Mouse (Mus musculus): ENCODE measurements around the gene Nanos3. TPM values are rescaled to one million over a fixed set of nuclear protein-coding genes. Genes with fewer than 3 reads are reported as not detected.

The Nanos3 gene
- total RNA-seq, 1 experiment from 2014 or later = 1.3 TPM

DNA sequence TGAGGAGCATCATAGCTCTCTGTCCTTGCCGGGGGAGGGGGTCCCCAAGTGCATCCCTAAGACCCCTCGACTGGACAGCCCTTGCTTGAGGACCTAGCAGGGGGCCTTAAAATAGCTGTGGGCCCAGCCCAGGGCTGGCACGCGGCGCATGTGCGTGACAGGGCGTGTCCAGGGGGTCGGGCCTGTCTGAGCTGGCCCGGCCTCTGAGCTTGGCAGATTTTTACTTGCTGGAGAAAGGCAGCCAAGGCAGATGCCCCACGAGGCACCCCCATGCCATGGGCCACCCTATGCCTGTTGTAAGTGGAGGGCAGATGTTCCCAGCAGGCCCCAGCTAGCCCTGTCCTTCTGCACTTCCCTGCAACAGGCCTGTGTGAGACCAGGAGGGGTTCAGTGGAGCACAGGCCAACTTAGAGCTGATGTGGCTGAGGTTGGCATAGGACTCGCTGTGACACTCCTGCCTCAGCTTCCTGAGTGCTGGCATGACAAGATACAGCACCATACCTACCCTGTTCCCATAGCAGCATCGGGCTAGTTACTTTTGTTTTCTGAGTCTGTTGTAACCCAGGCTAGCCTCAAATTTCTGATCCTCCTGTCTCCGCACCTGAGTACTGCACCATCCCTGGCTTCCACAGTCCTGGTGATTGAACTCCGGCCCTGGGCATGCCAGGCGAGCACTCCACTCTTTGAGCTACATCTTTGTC, 16.7 kb upstream of the Nanos3 start:
- DNase-seq = peak; percentile 84

DNA sequence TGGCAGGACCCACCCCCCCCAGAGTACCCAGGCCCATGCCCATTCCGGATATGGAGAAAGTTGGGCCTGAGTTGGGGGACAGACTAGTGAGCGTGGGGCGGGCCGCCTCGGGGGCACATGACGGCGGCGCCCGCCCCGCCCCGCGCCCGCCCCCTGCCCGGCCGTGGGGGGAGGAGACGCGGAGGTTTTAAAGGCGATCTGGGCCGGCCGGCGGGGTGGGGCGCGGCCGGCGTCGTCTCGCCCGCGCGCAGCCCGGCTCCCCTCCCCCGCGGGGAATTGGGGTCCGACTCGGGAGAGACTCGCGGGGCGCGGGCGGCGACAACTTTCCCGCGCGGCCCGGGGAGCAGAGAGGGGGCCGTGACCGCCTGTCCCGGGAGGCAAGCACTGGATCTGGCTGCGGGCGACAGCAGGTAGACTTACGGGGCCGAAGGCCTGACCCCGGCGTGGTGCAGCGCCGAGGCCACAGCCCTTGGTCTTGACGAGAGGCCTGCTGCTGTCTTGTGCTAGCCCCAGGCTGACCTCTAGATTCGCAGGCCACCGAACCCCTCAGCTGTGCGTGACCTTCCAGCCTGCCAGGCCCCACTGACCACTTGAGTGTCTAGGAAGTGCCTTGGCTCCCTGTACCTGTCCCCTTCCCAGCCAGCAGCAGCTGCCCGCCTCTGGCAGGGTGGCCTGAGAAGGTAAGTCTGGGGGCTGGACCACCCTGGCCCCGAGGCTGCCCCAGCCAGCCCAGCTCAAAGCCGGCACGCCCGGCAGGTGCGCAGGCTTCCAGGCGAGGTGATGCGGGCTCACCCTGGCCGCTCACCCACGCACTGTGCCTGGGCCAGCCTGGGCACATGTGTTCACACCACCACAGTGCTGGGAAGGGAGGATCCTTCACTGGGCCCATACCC, 15.9 kb upstream of the Nanos3 start:
- DNase-seq = peak; percentile 88

DNA sequence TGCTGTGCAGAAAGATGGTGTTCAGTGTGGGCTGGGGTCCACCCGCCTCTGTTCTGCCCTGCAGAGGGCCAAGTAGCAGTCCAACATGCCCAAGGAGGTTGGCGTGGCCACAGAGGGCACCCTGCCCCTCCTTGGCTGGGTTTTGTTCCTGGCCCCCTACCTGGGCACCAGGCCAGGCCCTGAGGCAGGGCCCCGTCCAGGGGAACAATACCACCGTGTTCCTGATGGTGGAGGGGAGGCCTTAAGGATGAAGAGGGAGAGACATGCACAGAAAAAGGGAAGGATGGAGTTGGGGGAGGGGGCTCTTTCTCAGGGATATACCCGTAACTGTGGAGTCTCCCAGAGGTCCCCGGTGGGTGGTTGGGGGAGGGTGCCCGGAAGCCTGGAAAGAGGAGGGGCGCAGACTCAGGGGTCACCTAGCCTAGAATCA, 15.1 kb upstream of the Nanos3 start:
- DNase-seq = no peak

DNA sequence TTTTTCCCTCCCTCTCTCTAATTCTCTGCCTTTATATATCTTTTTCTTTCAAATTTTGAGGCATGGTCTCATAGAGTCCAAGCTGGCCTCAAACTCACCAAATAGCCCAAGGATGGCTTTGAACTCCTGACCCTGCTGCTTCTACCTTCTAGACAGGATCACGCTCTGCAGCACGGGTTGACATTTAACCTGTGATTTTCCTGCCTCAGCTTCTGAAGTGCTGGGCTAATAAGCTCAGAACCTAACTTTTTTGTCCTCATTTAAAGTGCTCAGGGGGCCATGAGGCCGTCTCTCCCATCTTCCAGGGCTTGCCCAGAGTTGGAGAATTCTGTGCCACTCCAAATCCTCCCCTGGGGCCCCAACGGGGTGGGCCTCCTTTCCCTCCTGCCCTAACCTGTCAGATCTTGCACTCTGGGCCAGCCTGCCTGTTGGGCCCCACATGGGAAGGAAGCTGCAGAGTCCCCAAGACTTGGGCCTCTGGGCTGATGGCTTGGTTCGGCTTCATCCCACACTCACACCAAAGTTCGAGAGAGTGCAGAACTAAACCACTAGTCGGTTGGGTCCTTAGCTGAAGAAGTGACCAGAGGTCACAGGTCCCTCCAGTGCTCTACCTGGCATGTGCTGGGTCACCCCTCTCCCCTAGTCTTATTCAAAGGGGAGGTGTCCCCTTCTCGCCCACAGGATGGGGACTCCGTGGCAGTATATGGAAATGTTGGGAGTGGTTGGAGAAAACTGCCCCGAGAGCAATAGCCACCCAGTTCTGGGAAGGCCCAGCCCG, 14.5 kb upstream of the Nanos3 start:
- DNase-seq = no peak

DNA sequence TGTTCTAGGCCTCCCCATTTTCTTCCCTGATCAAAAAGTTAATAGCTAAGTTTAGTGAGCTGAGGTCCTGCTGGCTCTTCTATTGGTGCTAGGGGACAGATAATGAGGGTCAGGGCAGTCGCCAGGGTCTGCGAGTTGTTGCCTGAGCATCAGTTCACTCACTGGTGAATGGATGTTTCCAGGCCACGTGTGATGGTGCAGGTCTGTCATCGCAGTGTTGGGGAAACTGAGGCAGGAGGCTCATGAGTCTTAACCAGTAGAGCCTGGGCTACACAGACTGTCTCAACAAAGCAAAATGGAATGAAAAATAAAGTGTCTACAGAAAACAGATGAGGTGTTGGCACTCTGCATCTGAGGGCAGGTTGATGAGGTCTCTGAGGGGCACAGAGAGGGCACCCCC, 13.9 kb upstream of the Nanos3 start:
- DNase-seq = no peak

DNA sequence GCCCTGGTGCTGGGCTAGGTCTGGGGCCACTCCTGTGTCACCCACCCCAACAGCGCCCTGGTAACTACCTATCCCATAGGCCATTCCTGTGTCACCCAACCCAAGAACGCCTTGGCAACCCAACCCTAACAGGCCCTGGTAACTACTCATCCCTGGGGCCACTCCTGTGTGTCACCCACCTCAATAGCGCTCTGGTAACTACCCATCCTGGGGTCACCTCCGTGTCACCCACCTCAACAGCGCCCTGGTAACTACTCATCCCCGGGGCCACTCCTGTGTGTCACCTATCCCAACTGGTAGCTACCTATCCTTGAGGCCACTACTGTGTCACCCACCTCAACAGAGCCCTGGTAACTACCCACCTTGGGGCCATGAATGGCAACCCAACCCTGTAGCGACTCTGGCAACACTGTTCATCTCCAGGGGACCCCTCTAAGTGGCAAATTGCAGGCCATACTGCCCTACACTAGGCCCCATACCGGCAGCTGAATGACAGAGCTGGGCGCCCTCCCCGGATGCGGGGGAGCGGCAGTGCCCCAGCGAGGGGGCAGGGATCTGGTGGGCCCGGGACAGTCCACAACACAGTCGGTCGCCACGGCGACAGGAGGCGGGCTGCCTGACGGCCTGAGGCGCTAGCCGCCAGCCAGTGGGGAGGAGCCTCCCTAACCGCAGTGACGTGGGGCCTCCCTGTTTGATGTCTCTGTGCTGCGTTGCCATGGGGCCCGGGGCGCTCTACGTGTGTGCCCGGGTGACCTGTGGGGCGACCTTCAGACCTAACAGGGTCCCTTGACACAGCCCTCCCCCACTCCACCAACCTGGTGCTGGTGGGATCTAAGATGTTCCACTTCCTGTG, 13.1 kb upstream of the Nanos3 start:
- peak; percentile 89 for DNase-seq

DNA sequence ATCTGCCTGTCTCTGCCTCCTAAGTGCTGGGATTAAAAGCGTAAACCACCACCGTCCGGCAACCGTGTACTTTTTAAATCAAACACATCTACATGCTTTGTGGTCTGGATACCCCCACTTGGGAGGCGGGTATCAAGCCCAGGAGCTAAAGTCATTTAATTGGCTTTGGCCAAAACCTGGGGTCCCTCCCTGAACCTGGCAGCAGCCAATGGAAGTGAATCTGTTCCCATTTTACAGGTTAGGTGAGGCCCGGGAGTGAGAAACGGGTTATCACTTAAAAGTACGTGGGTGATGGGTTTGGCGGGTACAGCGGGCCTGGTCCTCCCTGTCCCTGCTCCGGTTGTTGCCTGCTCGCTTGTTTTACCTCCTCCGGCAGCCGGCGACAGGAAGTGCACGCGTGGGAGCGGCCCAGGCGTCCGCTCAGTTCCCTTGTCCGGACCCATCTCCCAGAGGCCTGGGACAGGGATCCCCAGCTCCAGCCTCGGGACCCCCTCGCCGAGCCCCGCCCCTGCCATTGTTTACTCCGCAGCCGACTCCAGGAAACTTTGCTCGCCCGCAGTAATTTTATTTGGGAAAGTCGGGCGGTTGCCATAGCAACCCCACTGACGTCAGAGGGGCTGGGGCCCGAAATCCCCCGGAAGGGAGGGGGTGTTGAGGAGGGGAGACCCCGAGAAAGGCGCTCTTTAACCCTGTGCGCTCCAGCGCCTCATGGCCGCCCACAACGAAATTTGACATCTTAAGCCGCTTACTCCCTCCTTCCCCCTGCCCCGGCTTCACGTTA, 12.3 kb upstream of the Nanos3 start:
- peak; percentile 78 for DNase-seq

DNA sequence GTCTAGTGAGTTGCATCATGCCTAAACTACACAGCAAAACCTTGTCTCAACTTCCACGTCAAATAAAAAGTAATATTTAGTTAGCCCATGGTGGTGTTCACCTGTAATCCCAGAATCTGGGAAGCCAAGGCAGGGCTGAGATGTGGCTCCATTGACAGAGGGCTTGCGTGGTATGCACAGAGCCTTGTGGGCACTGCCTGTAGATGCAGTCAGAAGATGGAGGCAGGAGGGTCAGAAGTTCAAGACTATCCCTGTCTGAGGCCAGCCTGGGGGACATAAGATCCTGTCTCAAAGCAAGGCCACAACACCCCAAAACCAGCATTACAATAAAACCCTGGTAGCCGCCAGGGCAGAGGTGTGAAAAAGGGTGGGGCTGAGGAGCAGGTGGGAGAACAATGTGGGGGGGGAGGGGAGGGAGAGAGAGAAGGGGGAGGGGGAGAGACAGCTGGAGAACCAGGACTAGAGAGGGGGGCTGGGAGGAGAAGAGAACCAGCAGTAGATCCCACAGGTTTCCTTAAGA, 9.3 kb upstream of the Nanos3 start:
- no peak for DNase-seq

DNA sequence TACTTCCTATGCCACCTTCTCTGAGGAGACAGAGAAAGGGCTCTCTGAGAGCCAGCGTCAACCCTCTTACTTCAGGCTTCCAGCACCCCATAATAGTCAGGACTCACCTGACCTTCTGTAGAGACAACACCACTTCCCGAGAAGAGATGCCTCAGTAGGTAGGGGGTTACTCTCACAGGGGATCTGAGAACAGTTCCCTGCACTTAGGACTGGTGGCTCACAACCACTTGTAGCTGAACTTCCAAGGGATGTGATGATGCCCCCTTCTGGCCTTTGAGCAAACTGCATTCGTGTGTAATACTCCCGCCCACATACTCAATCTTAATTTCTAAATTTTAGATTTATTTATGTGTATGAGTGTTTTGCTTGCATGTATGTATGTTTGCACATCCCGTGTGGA, 8.5 kb upstream of the Nanos3 start:
- DNase-seq = no peak

DNA sequence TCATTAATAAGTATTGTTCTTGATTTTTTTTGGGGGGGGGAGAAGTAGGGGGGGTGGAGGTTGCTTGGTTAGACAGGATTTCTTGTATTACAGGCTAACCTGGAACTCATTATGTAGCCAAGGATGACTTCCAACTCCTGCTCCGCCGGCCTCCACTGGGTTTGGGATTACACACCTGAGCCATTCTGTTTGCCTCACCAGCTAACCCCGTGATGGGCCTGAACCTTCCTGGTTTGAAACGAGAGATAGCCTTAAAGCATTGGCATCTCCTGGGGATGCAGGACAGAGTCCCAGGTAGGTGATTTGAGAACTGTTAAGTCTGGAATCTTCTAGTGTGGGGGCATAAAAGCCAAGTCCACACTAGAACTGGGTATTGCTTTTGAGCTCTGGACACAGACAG, 8.1 kb upstream of the Nanos3 start:
- no peak for DNase-seq

DNA sequence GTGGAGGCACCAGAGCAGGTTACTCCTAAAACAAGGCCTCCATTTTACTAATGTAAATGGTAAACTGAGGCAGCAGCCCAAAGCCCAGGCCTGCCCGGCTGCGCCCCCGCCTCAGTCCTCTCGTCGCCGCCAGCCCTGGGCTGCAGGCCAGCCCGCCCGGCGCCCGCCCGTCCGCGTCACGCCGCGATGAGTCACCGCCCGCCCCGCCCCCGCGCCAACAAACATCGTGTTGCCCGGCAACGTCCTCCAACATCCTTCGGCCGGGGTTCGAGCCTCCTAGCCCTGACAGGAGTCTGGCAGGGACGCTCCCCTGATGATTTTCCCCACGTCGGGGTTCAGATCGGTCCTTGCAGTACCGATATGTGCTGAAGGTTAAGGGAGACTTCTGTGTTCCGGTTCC, 7.5 kb upstream of the Nanos3 start:
- DNase-seq = peak; percentile 93

DNA sequence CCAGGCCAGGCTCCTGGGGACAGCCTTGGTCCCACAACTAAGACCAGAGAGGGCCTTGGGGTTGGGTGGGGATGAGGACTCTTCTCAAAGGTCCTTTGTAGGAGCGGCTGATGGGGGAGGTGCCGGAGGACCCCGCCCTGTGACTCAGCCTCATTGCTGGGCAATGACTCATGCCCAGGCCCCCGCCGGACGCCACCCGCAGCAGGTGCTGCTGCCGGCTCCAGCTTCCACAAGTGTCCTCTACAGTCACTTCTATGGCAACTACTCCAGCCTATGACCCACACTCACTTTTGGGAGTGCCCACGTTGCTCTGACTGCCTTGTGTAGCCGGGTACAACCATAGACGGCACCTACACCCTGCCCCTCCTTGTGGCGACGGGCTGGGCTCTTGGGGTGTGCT, 7.0 kb upstream of the Nanos3 start:
- peak; percentile 81 for DNase-seq

DNA sequence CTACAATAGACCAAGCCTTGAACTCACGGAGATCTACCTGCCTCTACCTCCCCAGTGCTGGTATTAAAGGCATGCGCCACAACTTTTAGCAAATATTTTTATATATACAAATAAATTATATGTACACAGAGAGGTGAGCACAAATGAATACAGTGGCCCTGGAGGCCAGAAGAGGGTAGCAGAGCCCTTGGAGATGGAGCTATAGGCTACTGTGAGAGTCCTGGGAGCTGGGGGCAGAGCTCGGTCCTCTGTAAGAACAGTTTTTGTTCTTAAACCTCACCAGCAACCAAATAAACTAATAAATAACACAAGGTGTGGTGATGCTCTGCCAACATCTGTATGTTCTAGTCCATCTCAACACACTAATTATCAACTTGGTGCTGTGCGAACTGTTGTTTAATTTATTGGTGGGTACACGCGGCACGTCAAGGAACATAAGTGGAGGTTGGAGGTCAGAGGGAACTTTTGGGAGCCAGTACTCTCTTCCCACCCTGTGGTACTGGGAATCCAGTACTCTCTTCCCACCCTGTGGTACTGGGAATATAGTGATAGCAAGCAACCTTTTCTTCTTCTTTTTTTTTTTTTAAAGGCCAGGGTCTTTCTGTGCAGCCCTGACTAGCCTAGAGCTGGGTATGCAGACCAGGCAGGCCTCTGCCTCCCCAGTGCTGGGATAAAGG, 5.3 kb upstream of the Nanos3 start:
- no peak for DNase-seq

DNA sequence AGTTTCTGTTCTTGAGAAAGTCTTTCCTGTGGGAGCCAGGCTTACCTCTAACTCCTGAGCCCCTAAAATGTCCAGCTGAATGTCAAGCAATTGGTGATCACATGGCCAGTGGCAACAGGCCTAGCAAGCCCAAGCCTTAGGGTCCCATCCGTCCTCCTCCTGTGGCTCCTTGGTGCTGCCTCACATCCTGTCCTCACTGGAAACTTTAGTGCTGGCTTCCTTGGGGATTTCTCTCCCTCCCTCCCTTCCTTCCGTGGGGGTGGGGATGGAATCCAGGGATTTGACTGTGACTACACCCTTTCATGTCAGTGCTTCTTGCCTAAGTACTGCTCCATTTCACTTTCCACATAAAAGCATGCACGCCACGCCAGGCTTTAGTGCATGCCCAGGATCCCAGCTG, 4.6 kb upstream of the Nanos3 start:
- DNase-seq = no peak

DNA sequence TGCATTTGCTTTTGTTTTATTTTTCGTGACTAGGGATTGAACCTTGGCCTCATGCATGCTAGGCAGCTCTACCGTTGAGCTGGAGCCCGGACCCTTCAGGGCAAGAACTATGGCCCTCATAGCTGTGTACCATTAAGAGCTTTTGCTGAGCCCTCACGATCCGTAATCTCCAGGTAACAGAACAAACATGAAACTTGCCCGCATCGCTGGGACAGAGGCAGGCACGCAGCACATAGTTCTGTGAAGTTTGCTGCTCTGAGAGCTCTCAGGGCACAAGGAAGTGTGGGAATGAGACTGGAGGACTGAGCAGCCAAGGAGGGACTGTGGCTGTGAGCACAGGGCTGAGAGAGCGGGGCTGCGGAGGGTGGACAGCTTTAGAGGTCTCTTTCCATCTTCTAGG, 3.7 kb upstream of the Nanos3 start:
- DNase-seq = no peak

DNA sequence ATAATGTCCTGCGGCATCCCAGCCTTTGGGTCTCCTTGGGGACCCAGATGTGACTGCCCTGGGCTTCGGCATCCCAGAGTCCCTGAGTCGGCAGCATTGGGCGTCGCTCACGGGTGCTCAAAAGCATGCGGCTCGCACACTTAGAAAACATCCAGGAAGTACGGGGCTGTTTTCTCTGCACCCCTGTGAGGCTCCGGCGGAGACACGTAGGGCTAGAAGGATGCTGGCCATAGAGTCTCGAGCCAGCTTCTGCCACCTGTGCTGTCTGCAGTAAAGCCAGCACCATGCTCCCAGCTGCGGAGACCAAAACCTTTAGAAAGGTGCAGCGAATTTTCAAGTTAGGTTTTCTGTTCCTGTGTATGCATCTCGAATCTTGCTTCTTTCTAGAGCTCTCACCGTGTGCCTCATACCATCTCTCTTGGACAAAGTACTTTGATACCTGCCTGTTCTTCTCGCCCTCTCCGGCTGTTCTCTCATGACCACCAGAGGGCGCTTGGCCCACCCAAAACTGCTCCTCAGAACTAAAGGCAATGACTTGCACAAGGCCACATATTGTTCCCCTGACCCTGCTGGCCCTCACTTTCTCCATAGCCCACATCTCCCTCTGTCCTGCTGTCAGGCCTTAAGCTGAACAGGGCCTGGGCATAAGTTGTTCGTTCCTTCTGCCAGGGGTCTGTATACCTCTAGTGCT, 2.2 kb upstream of the Nanos3 start:
- no peak for DNase-seq

DNA sequence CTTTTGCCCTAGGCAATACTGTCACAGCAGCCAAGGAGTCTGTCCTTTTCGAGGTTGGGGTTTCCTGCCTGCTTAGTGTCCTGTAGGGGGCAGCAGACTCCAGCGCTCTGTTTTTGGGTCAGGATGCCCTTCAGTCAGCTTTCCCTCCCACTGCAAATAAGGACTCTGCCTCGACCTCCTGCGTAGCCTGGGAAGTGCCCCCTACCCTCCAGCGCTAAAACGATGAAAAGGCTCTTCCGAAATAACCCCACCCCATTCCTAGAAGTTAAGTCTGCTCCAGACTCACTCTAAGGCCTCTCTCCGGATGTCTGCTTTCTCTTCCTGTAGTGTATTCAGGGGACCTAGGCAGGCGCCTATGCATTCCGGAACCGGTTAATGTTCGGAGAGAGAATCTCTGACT, 1.5 kb upstream of the Nanos3 start:
- peak; percentile 67 for DNase-seq

DNA sequence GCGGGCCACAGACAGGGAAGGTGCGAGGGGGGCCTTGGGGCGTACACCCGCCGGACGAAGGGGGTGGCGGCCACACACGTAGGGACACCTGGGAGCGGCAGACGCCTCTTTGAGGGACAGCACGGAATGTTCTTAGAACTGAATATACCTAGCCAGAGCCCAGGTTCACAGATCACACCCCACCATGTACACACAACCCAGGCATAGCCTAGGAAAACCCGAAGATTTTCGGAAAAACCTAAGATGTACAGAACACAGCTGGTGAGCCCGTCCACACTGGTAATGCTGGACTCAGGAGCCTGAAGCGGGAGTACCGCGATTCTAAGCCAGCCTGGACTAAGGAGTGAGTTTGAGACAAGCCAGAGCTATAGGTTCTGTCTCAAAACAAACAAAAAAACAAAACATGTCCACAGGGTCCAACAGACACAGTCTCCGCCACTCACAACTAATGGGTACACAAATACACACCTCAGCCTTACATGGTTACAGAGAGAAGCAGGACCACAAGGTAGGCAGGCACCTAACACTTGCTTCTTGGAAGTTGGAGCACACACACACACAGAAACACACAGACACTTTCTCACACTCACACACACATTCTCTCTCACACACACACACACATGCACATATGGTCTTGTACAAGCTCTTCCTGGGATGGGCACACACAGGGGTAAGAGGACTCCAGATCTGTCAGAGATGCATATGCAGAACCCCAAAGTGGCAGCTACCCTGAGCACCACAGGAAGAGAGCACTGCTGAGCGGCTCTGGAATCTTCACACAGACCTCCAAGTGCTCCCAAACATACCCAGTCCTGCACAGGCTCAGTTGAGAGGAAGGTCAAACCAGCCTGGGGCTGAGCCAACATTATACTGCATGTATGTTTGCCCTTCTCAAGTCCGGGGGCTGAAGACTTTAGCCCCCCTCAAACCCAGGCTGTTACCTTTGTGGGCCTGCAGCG, 653 bp downstream of the Nanos3 start:
- DNase-seq = no peak
